Mouse (Mus musculus) heart, postnatal 0 days (tissue): ENCODE results near the gene Gm13694.

Experiments
- CTCF ChIP-seq: IDR thresholded peaks from 2 replicates; pipeline ENCODE4 v1.5.1; 2016; ENCODE audit warnings: antibody characterized with exemption, control low read depth, low read depth
- EP300 ChIP-seq: IDR thresholded peaks from 2 replicates; pipeline ENCODE4 v1.6.1; 2016; ENCODE audit warnings: antibody characterized with exemption, low read depth

DNA sequence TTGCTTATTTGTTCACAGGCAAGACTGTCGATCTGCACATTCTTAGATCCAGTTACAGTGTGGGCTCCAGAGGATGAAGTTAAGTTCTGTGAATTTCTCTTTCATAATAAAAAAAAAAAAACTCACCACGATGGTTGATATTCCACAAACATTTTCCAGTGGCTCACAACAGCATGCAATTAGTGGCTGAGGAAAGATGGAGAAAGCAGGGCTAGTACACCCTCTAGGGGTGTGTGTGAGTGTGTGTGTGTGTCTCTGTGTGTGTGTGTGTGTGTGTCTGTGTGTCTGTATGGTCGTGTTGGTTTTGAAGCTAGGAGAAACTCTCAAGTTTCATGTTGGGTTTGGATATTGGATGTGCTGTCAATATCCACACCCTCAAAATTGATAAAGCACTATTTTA lies 37.4 kb upstream of the Gm13694 start:
- TF ChIP-seq CTCF (no peak), EP300 (no peak)
